Mouse (Mus musculus) spleen, postnatal 0 days (tissue): ENCODE results near the gene Foxs1. TPM values are rescaled to one million over a fixed set of nuclear protein-coding genes. Genes with fewer than 3 reads are reported as not detected.

Experiments used
- polyA plus RNA-seq: library from polyadenylated mRNA; unstranded; fragments of >200 nt; fragmentation: Nextera tagmentation; extraction: Ambion mirVana; gene quantifications from 2 replicates; pipeline ENCODE4 v1.2.1, GENCODE M21; 2015

Gene Foxs1
- polyA plus RNA-seq, result 8.4 and 8.9 TPM in 2 replicates

DNA sequence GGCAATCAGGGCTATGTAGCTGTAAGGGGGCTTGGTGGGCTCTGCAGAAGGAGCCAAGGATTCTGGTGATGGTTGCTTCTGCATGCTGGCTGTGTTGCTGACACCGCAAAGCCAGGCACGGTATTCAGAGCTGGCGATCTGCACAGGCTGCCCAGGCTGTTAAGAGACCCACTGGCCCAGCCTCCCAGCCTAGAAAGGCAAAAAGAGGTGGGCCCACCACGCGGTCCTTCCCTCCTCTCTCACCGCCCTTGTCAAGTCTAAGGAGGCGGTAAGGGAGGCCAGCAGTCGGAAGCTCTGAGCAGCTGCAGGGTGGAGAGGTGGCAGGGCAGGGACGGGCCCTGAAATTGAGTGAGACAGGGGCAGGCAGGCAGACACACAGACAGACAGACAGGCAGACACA, at the start of gene Foxs1:
Foxs1 (minus strand) TSS at position 161 of the 400 bp plus-strand sequence.

DNA sequence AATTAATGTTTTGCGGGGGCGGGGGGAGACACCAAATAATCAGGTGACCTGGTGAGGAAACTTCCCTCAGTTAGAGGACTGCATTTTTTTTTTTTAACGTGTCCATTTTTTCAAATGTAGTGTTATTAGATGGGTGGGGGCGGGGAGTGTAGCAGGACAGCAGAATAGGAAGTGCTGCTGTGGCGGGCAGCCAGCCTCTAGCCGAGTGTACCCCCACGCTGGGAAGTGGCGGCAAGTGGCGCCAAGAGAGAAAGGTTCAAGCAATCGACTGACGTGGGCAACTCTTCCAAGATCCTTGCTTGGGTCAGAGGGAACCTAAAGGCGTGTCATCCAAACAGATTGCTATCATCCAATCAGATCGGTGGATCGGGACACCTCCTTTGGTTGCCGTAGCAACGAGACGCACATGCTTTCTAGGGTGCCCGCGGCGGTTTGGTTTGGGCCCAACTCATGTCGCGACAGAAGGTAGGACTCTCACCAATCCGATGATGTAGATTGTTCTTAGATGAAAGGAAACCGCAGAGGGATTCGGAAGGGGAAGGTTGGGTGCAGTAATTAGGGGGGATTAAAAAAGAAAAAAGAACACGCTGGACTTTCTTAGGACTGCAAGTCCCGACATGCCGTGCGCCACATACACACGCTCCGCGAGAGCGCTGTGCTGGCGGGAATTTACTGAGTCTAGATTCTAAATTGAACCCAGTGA, 29.2 kb upstream of the Foxs1 start, which contains the start of gene Ttll9:
Ttll9 (plus strand) TSS at position 395 of the 703 bp plus-strand sequence.

DNA sequence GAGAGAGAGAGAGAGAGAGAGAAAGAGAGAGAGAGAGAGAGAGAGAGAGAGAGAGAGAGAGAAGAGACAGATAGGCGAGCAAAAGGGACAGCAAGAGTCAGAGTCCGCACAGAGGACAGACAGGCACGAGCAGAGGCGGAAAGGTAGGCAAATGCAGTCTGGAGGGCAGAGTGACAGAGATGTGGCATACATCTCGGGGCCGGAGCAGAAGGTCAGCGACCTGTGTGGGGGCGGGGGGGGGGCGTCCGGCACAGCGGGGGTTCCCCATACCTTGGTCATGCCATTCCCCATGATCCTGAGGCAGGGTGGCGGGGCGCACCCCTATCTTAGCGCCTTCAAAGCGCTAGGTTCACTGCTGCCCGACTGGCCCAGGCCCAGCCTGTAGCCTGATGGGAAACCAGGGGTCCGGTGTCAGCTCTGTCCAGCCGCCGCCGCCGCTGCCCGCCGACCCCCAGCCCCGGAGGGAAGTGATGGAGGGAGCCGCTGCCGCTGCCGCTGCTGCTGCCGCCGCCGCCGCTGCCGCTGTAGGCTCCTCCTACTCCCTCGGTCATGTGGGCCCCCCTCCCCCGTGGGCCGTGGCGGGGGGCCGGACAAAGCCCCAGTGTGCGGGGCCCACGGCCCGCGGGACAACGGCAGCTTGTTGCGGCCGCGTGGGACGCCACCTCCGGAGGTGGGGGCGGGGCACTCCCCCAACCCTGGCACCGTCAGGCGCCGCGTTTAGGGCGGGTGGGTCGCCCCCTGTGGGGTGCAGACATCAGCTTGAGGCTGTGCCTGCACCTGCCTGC, 18.2 kb upstream of the Foxs1 start, which contains the start of gene Dusp15:
Dusp15 (minus strand) TSS at position 634 of the 785 bp plus-strand sequence.

DNA sequence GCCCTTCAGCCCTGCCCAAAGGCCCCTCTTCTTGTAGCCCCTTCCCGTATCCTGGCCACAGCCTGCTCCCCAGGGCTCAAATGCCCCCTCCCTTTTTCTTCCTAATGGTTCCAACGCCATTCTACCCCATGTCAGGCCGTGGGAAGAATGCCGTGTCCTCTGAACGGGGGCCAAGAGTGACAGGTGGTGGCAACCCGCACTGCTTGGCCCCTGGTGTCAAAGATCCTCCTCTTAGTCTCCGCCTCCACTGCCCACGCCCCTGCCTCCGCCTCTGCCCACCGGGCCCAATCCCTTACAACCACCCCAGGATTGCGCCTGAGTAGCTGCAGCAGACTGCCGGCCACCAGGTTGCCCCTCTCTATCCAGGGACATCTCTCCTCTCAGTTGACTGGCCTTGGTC, 22.0 kb downstream of the Foxs1 start, which contains the start of gene Mylk2:
Mylk2 (plus strand) TSS at position 322 of the 400 bp plus-strand sequence.

Other genes with a start within 250 kb of the Foxs1 start
- gene Mcts2, start 246.2 kb downstream of the Foxs1 start, polyA plus RNA-seq, result 15.8 and 17.5 TPM in 2 replicates
- gene Id1, start 197.0 kb downstream of the Foxs1 start, polyA plus RNA-seq, result 57.6 and 63.5 TPM in 2 replicates
- 3.0 and 3.1 TPM in 2 replicates for gene Cox4i2, start 179.0 kb downstream of the Foxs1 start, polyA plus RNA-seq
- 112 and 123 TPM in 2 replicates for gene Bcl2l1, start 101.5 kb downstream of the Foxs1 start, polyA plus RNA-seq
- gene Tpx2, start 85.2 kb downstream of the Foxs1 start, polyA plus RNA-seq, result 56.9 and 59.5 TPM in 2 replicates
- 0.04 and 0.12 TPM in 2 replicates for gene Mylk2, start 21.9 kb downstream of the Foxs1 start, polyA plus RNA-seq
- gene Dusp15, start 18.5 kb upstream of the Foxs1 start, polyA plus RNA-seq, result 0.06 and 0.13 TPM in 2 replicates
- 0.17 and 0.32 TPM in 2 replicates for gene Ttll9, start 29.3 kb upstream of the Foxs1 start, polyA plus RNA-seq
- 58.0 and 68.5 TPM in 2 replicates for gene Pdrg1, start 82.2 kb upstream of the Foxs1 start, polyA plus RNA-seq
- gene Xkr7, start 98.6 kb upstream of the Foxs1 start, polyA plus RNA-seq, result 0.05 TPM in 1 of 2 replicates, not detected in the other
- 2.3 and 3.1 TPM in 2 replicates for gene Ccm2l, start 132.7 kb upstream of the Foxs1 start, polyA plus RNA-seq
- gene Hck, start 175.3 kb upstream of the Foxs1 start, polyA plus RNA-seq, result 21.3 and 29.9 TPM in 2 replicates
- gene Tm9sf4, start 228.1 kb upstream of the Foxs1 start, polyA plus RNA-seq, result 21.3 and 28.7 TPM in 2 replicates